ENCODE assay signal across 8 mouse cellular contexts in the genomic region with DNA sequence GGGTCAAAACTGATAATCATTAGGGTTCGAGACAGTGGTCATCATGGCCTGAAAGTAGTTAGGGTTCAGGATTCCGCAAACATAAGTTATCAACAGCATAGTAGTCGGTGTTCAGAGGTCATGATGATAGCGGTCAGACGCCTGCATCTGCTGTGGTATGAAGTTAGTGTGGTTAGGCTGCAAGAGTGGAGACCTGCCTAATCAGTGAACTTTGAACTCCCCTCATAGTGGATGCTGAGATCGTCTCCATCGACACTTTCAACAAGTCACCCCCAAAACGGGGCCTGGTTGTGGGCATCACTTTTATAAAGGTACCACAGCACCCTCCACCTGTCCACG. TPM values are rescaled to one million over a fixed set of nuclear protein-coding genes. Genes with fewer than 3 reads are reported as not detected.
A peak's percentile ranks its signal among the peaks of the same experiment; 100 is the strongest.
DNase-seq lines count a peak whose midpoint lies in the region; ATAC-seq and TF ChIP-seq lines count a peak whose summit lies in the region.

No protein-coding gene starts in this region.

- peak overlapping the region; percentile 67 for H3K4me2 ChIP-seq in embryonic facial prominence, embryonic 13.5 days
- peak overlapping the region; percentile 57 for H3K4me2 ChIP-seq in intestine, embryonic 14.5 days (ENCODE audit: low read length)
- peak overlapping the region; percentile 57 for H3K4me2 ChIP-seq in midbrain, postnatal 0 days (ENCODE audit: low read depth, low read length, poor library complexity, severe bottlenecking)

- no peaks in the 10 kb centered on the region for H3K9me3 ChIP-seq in embryonic facial prominence, embryonic 13.5 days
- no peaks in the 10 kb centered on the region for H3K9me3 ChIP-seq in intestine, embryonic 14.5 days (ENCODE audit: control insufficient read depth, low read length)
- no peaks in the 10 kb centered on the region for H3K9me3 ChIP-seq in midbrain, postnatal 0 days (ENCODE audit: low read length)

- H3K27me3 ChIP-seq in embryonic facial prominence, embryonic 13.5 days = no peaks in the 10 kb centered on the region
- H3K27me3 ChIP-seq in intestine, embryonic 14.5 days (replicated peaks; ENCODE audit: control insufficient read depth, insufficient read depth, low read length) = no peaks in the 10 kb centered on the region
- no peaks in the 10 kb centered on the region for H3K27me3 ChIP-seq in midbrain, postnatal 0 days (ENCODE audit: insufficient read depth, low read length)

- peak; percentile 30; the same call in 1 of the 2 replicates for ATAC-seq in embryonic facial prominence, embryonic 13.5 days (ENCODE audit: insufficient number of reproducible peaks, insufficient read depth, low FRiP score, low TSS enrichment, low read depth)
- 0 out of 2 replicates have a peak, but pooled peaks have one; percentile 41 for ATAC-seq in intestine, embryonic 14.5 days (replicated peaks; ENCODE audit: low FRiP score, low TSS enrichment, low read depth)
- 0 out of 2 replicates have a peak, but pooled peaks have one; percentile 0 for ATAC-seq in midbrain, postnatal 0 days (ENCODE audit: low FRiP score)
- ATAC-seq in activated CD4-positive, CD25-positive, alpha-beta regulatory T cell, adult 4 months = no peak

- peak overlapping the region; percentile 99 for H3K27ac ChIP-seq in left cerebral cortex, adult 2 months
- H3K27ac ChIP-seq in embryonic facial prominence, embryonic 13.5 days = peak overlapping the region; percentile 87
- H3K27ac ChIP-seq in intestine, embryonic 14.5 days (ENCODE audit: low read depth) = 0 out of 2 replicates have a peak overlapping the region, but pooled peaks have one; percentile 85
- no peak overlapping the region for H3K27ac ChIP-seq in midbrain, postnatal 0 days (ENCODE audit: low read depth, low read length)

- H3K4me1 ChIP-seq in embryonic facial prominence, embryonic 13.5 days = peaks cover 7% of the 10 kb centered on the region
- H3K4me1 ChIP-seq in intestine, embryonic 14.5 days (replicated peaks; ENCODE audit: control insufficient read depth, insufficient read depth, low read length) = peaks cover 4% of the 10 kb centered on the region
- H3K4me1 ChIP-seq in midbrain, postnatal 0 days (ENCODE audit: insufficient read depth, low read length) = peaks cover 6% of the 10 kb centered on the region; the same call in 1 of the 2 replicates

- H3K4me3 ChIP-seq in left cerebral cortex, adult 2 months = peak overlapping the region; percentile 74
- H3K4me3 ChIP-seq in embryonic facial prominence, embryonic 13.5 days = peak overlapping the region; percentile 76
- H3K4me3 ChIP-seq in intestine, embryonic 14.5 days (ENCODE audit: low read depth, low read length) = peak overlapping the region; percentile 88
- peak overlapping the region; percentile 62 for H3K4me3 ChIP-seq in midbrain, postnatal 0 days (ENCODE audit: low read depth, low read length)

- no peak for DNase-seq in left cerebral cortex, adult 2 months (ENCODE audit: extremely low spot score in 1 of 2, low spot score in 2 of 2)
- no peak for DNase-seq in left cerebral cortex, postnatal 4 days
- no peak for DNase-seq in intestine, embryonic 14.5 days (ENCODE audit: low spot score)
- no peak for DNase-seq in midbrain, postnatal 0 days (ENCODE audit: low spot score)
- no peak for DNase-seq in cerebellum, adult 9-10 months
- DNase-seq in urinary bladder, postnatal 25 days (ENCODE audit: low spot score) = no peak

- peak overlapping the region; percentile 81 for H3K9ac ChIP-seq in embryonic facial prominence, embryonic 13.5 days
- peak overlapping the region; percentile 74 for H3K9ac ChIP-seq in intestine, embryonic 14.5 days (ENCODE audit: low read length)
- peak overlapping the region; percentile 74 for H3K9ac ChIP-seq in midbrain, postnatal 0 days (replicated peaks; ENCODE audit: low read length, poor library complexity, severe bottlenecking)

- TF ChIP-seq CTCF in left cerebral cortex, adult 2 months (IDR thresholded peaks at IDR 0.05) = no peak
- no peak for TF ChIP-seq CTCF in midbrain, postnatal 0 days (IDR thresholded peaks at IDR 0.05)

- 49% methylated on average over 9 of the region's 9 CpGs for WGBS in embryonic facial prominence, embryonic 13.5 days
- WGBS in intestine, embryonic 14.5 days = 36% methylated on average over 9 of the region's 9 CpGs
- 47% methylated on average over 9 of the region's 9 CpGs for WGBS in midbrain, postnatal 0 days

- intact Hi-C loops in left cerebral cortex, adult 2 months (cut with DNase I) = no loop called here
- intact Hi-C loops in left cerebral cortex, postnatal 4 days (cut with DNase I) = no loop called here

- H3K36me3 ChIP-seq in embryonic facial prominence, embryonic 13.5 days = peaks cover 50% of the 10 kb centered on the region
- H3K36me3 ChIP-seq in intestine, embryonic 14.5 days (ENCODE audit: control insufficient read depth, insufficient read depth, low read length) = peaks cover 39% of the 10 kb centered on the region
- peaks cover 32% of the 10 kb centered on the region for H3K36me3 ChIP-seq in midbrain, postnatal 0 days (ENCODE audit: insufficient read depth, low read length)

RNA-seq across cellular contexts. Expression of gene Kptn, which starts 0.5 kb away (rescaled TPM):
- 10 to 100 TPM; 42.9 to 46.3 TPM for total RNA-seq in left cerebral cortex, adult 2 months (2021)
- 10 to 100 TPM; 38.0 to 43.2 TPM for total RNA-seq in left cerebral cortex, postnatal 4 days (2021)
- polyA plus RNA-seq in embryonic facial prominence, embryonic 13.5 days (2015; fragmentation: Nextera tagmentation; extraction: Ambion mirVana) = 44.9 and 45.6 TPM in 2 replicates
- polyA plus RNA-seq in intestine, embryonic 14.5 days (2014; fragmentation: Nextera tagmentation; extraction: Ambion mirVana) = 28.1 and 32.7 TPM in 2 replicates
- total RNA-seq in midbrain, postnatal 0 days (2014; rRNA removed) = 42.5 and 44.1 TPM in 2 replicates
- polyA plus RNA-seq in midbrain, postnatal 0 days (2015; fragmentation: Nextera tagmentation; extraction: Ambion mirVana) = 35.9 and 36.7 TPM in 2 replicates
- 10 to 100 TPM; 18.6 to 21.8 TPM for polyA plus RNA-seq in activated CD4-positive, CD25-positive, alpha-beta regulatory T cell, adult 4 months (2017; shearing (Covaris generic))

RNA-seq across cellular contexts. Expression of gene Slc8a2, which starts 9.4 kb away (rescaled TPM):
- 100 to 1,000 TPM; 226 TPM for total RNA-seq in left cerebral cortex, adult 2 months (2021)
- total RNA-seq in left cerebral cortex, postnatal 4 days (2021) = 100 to 1,000 TPM; 106 to 117 TPM
- polyA plus RNA-seq in embryonic facial prominence, embryonic 13.5 days (2015; fragmentation: Nextera tagmentation; extraction: Ambion mirVana) = 0.34 and 0.37 TPM in 2 replicates
- 0.23 and 0.38 TPM in 2 replicates for polyA plus RNA-seq in intestine, embryonic 14.5 days (2014; fragmentation: Nextera tagmentation; extraction: Ambion mirVana)
- 64.2 and 76.0 TPM in 2 replicates for total RNA-seq in midbrain, postnatal 0 days (2014; rRNA removed)
- 0.96 and 1.1 TPM in 2 replicates for polyA plus RNA-seq in midbrain, postnatal 0 days (2015; fragmentation: Nextera tagmentation; extraction: Ambion mirVana)
- not detected for polyA plus RNA-seq in activated CD4-positive, CD25-positive, alpha-beta regulatory T cell, adult 4 months (2017; shearing (Covaris generic))

RNA-seq across cellular contexts. Expression of gene Napa, which starts 22.0 kb away (rescaled TPM):
- total RNA-seq in left cerebral cortex, adult 2 months (2021) = 100 to 1,000 TPM; 269 to 280 TPM
- 100 to 1,000 TPM; 141 to 157 TPM for total RNA-seq in left cerebral cortex, postnatal 4 days (2021)
- 195 and 216 TPM in 2 replicates for polyA plus RNA-seq in embryonic facial prominence, embryonic 13.5 days (2015; fragmentation: Nextera tagmentation; extraction: Ambion mirVana)
- 206 and 208 TPM in 2 replicates for polyA plus RNA-seq in intestine, embryonic 14.5 days (2014; fragmentation: Nextera tagmentation; extraction: Ambion mirVana)
- 375 and 403 TPM in 2 replicates for total RNA-seq in midbrain, postnatal 0 days (2014; rRNA removed)
- 236 and 258 TPM in 2 replicates for polyA plus RNA-seq in midbrain, postnatal 0 days (2015; fragmentation: Nextera tagmentation; extraction: Ambion mirVana)
- polyA plus RNA-seq in activated CD4-positive, CD25-positive, alpha-beta regulatory T cell, adult 4 months (2017; shearing (Covaris generic)) = 100 to 1,000 TPM; 162 to 259 TPM

RNA-seq across cellular contexts. Expression of gene Meis3, which starts 54.7 kb away (rescaled TPM):
- 10 to 100 TPM; 39.8 to 42.6 TPM for total RNA-seq in left cerebral cortex, adult 2 months (2021)
- total RNA-seq in left cerebral cortex, postnatal 4 days (2021) = 10 to 100 TPM; 70.6 to 74.8 TPM
- 49.8 and 54.4 TPM in 2 replicates for polyA plus RNA-seq in embryonic facial prominence, embryonic 13.5 days (2015; fragmentation: Nextera tagmentation; extraction: Ambion mirVana)
- polyA plus RNA-seq in intestine, embryonic 14.5 days (2014; fragmentation: Nextera tagmentation; extraction: Ambion mirVana) = 47.0 and 48.6 TPM in 2 replicates
- total RNA-seq in midbrain, postnatal 0 days (2014; rRNA removed) = 93.8 and 111 TPM in 2 replicates
- polyA plus RNA-seq in midbrain, postnatal 0 days (2015; fragmentation: Nextera tagmentation; extraction: Ambion mirVana) = 106 TPM in 2 replicates
- 10 to 100 TPM; 11.0 to 17.9 TPM for polyA plus RNA-seq in activated CD4-positive, CD25-positive, alpha-beta regulatory T cell, adult 4 months (2017; shearing (Covaris generic))

RNA-seq across cellular contexts. Expression of gene Zfp541, which starts 58.6 kb away (rescaled TPM):
- total RNA-seq in left cerebral cortex, adult 2 months (2021) = under 1 TPM; 0.77 to 0.97 TPM
- total RNA-seq in left cerebral cortex, postnatal 4 days (2021) = under 1 TPM; 0.38 to 0.58 TPM
- polyA plus RNA-seq in embryonic facial prominence, embryonic 13.5 days (2015; fragmentation: Nextera tagmentation; extraction: Ambion mirVana) = 0.07 and 0.11 TPM in 2 replicates
- 0.04 TPM in 2 replicates for polyA plus RNA-seq in intestine, embryonic 14.5 days (2014; fragmentation: Nextera tagmentation; extraction: Ambion mirVana)
- total RNA-seq in midbrain, postnatal 0 days (2014; rRNA removed) = 0.14 and 0.33 TPM in 2 replicates
- 0.15 TPM in 2 replicates for polyA plus RNA-seq in midbrain, postnatal 0 days (2015; fragmentation: Nextera tagmentation; extraction: Ambion mirVana)
- polyA plus RNA-seq in activated CD4-positive, CD25-positive, alpha-beta regulatory T cell, adult 4 months (2017; shearing (Covaris generic)) = under 1 TPM in 1 of 2 experiments, not detected in 1; 0.11 TPM
